Mouse (Mus musculus) bone marrow, adult 2 months (tissue): ENCODE measurements at regions not wholly inside any gene's neighbourhood (a gene's known extent, or its start where the extent isn't known, plus 50 kb on each side); places are given as distances from the start of the nearest gene placed in this dataset.

Experiments used
- H3K27ac ChIP-seq: fragments of 200-500 bp; 2 replicates; pipeline ENCODE4 v1.5.1; 2012; ENCODE audit warnings: low read depth, mild to moderate bottlenecking, control low read depth, inconsistent platforms, low read length; ENCODE audit not compliant: control insufficient read depth, poor library complexity, insufficient read depth
- H3K4me1 ChIP-seq: fragments of 200-500 bp; 2 replicates; pipeline ENCODE4 v1.6.1; 2011; ENCODE audit warnings: low read length; ENCODE audit not compliant: control insufficient read depth, insufficient read depth
- H3K4me3 ChIP-seq: fragments of 200-500 bp; replicated peaks from 2 replicates; pipeline ENCODE3; 2011; ENCODE audit warnings: mild to moderate bottlenecking, low read depth, low read length, control low read depth; ENCODE audit not compliant: control insufficient read depth
- CTCF ChIP-seq: fragments of 200-500 bp; IDR thresholded peaks from 2 replicates; pipeline ENCODE4 v1.5.1; 2011; ENCODE audit warnings: low read length, control low read depth; ENCODE audit not compliant: control insufficient read depth, insufficient read depth
- POLR2A ChIP-seq: fragments of 200-500 bp; IDR thresholded peaks from 2 replicates; pipeline ENCODE4 v1.6.1; 2011; ENCODE audit warnings: low read depth, mild to moderate bottlenecking, control low read depth, low read length, borderline replicate concordance; ENCODE audit not compliant: control insufficient read depth
- WGBS: fragments of 180-500 bp; shearing (Covaris S2); methylation state at CpG from one replicate; pipeline ENCODE4 v1.1.7; 2018; 5-methylcytosine and 5-hydroxymethylcytosine counted together

DNA sequence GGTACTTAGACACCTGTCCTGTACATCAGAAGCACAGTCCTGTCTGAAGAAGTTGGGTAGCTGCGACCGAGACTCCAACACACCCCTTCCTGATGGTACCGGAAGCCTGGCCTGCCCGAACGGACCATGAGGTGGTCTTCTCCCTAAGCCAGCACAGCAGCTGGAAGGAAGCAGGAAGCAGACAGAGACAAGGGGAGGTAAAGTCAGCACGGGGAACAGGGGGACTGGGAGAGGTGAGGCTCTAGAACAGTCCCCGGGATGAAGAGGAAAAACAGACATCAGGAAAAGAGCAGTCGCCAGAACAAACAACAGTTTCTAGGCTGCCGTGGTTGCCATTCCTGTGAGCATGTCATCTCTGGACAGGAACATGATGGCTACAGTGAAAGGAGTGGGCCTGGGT lies 353.6 kb downstream of the Efnb2 start:
- Histone ChIP-seq H3K4me3 (no peak overlapping the region), H3K27ac (no peak overlapping the region), H3K4me1 (no peaks in the 10 kb centered on the region; the same call in none of the 2 replicates)
- TF ChIP-seq CTCF (no peak), POLR2A (no peak)
- WGBS = 58% methylated on average over 9 of the region's 9 CpGs

GRCm38 (mm10) chr8:8299965-8300767 lies 360.9 kb downstream of the Efnb2 start:
- Histone ChIP-seq H3K4me1 (no peaks in the 10 kb centered on the region), H3K27ac (no peak overlapping the region), H3K4me3 (no peak overlapping the region)
- TF ChIP-seq CTCF (no peak), POLR2A (no peak)
- 59% methylated on average over 6 of the region's 6 CpGs for WGBS

DNA sequence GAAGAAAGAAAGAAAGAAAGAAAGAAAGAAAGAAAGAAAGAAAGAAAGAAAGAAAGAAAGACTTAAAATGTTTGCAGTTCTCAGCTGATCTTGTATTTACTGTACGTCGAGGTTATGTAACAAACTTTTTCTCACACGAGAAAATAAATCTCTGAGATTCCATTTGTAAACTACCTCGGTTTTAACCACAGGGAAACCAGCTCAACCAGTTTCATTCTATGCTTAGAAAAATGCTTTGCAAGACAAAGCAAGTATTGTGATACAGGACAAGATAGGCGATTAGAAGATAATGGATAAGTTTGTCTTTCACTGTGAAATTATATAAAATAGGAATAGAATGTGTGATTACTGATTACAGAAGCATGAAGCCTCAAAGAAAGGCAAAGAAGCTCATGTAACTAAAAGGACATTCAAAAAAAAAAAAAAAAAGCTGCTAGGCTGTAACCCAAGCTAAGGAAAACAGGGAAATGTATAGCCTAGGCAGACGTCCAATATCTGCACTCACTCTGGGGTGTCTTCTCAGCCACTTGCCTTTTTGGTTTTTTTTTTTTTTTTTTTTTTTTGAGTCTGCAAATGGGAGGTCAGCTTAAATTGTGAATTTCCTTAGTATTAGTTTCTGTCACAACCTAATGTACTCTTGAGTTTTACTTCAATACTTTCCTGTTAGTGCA lies 368.3 kb downstream of the Efnb2 start:
- TF ChIP-seq CTCF = no peak
- no peak for TF ChIP-seq POLR2A
- Histone ChIP-seq H3K4me1 (no peaks in the 10 kb centered on the region), H3K27ac (no peak overlapping the region), H3K4me3 (no peak overlapping the region)
- 73% methylated on average over 6 of the region's 6 CpGs for WGBS

DNA sequence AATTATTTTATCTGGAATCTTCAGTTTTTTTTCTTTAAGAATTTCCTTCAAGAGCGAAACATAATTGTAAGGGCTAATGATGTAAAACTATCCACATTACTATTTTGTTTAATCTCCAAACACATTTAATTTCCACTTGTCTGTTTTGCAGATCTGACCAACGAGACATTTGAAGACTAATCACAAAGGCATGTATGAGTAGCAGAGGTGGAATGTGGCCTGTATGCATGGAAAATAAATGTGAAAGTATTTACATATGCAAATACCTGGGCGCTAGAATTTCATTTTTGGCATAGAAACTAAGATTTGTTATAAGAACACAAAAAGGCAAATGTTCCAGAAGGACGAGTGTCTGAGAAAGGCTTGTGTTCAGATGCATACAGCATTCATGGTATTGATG lies 375.2 kb downstream of the Efnb2 start:
- H3K4me3 ChIP-seq = no peak overlapping the region

GRCm38 (mm10) chr8:8274987-8275386 lies 386.1 kb downstream of the Efnb2 start:
- TF ChIP-seq CTCF (no peak), POLR2A (no peak)
- Histone ChIP-seq H3K4me1 (no peaks in the 10 kb centered on the region), H3K4me3 (no peak overlapping the region), H3K27ac (no peak overlapping the region)
- WGBS = 71% methylated on average over 1 of the region's 1 CpGs

More for the DNA sequence above, 375.2 kb downstream of the Efnb2 start:
- H3K27ac ChIP-seq = no peak overlapping the region
- H3K4me1 ChIP-seq = no peaks in the 10 kb centered on the region
- no peak for TF ChIP-seq CTCF
- TF ChIP-seq POLR2A = no peak
- WGBS = 77% methylated on average over 4 of the region's 4 CpGs

GRCm38 (mm10) chr8:8274211-8274641 lies 386.8 kb downstream of the Efnb2 start:
- H3K4me3 ChIP-seq = no peak overlapping the region
- TF ChIP-seq POLR2A (no peak), CTCF (no peak)
- WGBS = 72% methylated on average over 3 of the region's 3 CpGs

DNA sequence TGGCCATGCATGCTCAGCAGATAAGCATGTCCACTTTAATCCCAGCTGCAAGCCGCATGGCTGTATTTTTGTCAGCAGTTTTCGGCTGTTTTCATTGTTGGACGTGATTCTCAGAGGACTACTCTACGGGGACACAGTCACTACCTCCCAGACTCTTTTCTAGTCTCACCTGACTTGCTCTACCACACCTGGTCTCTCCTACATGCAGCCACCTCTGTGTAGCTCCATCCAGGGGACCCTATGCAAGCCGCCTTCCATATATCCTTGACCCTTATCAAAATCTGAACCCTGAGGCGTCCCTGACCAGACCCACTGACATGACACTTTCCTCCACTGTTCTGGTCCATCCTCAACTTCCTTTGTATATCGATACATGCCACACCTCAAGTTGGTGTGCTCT lies 402.2 kb downstream of the Efnb2 start:
- no peak overlapping the region for H3K4me3 ChIP-seq
- no peaks in the 10 kb centered on the region for H3K4me1 ChIP-seq
- no peak overlapping the region for H3K27ac ChIP-seq
- TF ChIP-seq CTCF (no peak), POLR2A (no peak)
- 87% methylated on average over 7 of the region's 7 CpGs for WGBS

More at GRCm38 (mm10) chr8:8274211-8274641, 386.8 kb downstream of the Efnb2 start:
- Histone ChIP-seq H3K4me1 (no peaks in the 10 kb centered on the region), H3K27ac (no peak overlapping the region)

- Histone ChIP-seq H3K4me1 (no peaks in the 10 kb centered on the region), H3K4me3 (no peak overlapping the region), H3K27ac (no peak overlapping the region)
- no peak for TF ChIP-seq POLR2A
- TF ChIP-seq CTCF = no peak
- 39% methylated on average over 9 of the region's 9 CpGs for WGBS
Measured at GRCm38 (mm10) chr8:8258231-8258638, 402.8 kb downstream of the Efnb2 start.
